Mouse (Mus musculus) lung, adult 10 weeks (tissue): Measurements from ENCODE around the gene Cep57. TPM values are rescaled to one million over a fixed set of nuclear protein-coding genes. Genes with fewer than 3 reads are reported as not detected.

Experiments used
- polyA plus RNA-seq: library from polyadenylated mRNA; stranded (reverse); fragments of 350-450 nt; fragmentation: Illumina TruSeq; extraction: RNeasy Lipid Tissue Mini Kit (QIAGEN cat#74804); gene quantifications from one replicate; pipeline ENCODE4 v1.2.3, GENCODE M21; 2014; ENCODE audit warnings: low read depth, low replicate concordance; ENCODE audit not compliant: insufficient read depth

Cep57 gene
- 14.1 TPM for polyA plus RNA-seq

GRCm38 (mm10) chr9:13826832-13827405 lies at the start of gene Cep57:
Gene Cep57, minus strand, starts transcription at chr9:13827107.

GRCm38 (mm10) chr9:13827406-13828086 lies 639 bp upstream of the Cep57 start, which contains the start of gene Fam76b:
Gene Fam76b, plus strand, starts transcription at chr9:13827716.

Other genes with a start within 250 kb of the Cep57 start
- gene Mtmr2, start 78.7 kb downstream of the Cep57 start, polyA plus RNA-seq = 27.6 TPM
- gene Fam76b, start 609 bp upstream of the Cep57 start, polyA plus RNA-seq = 10.3 TPM